8 mouse cellular contexts compared by ENCODE assay signal in genomic region chr7:45779081-45779641, GRCm38 (mm10). TPM values are rescaled to one million over a fixed set of nuclear protein-coding genes. Genes with fewer than 3 reads are reported as not detected.
DNase-seq lines count a peak whose midpoint lies in the region; ATAC-seq and TF ChIP-seq lines count a peak whose summit lies in the region.

No protein-coding gene starts in this region.

- no peak for DNase-seq in lung, postnatal 0 days (ENCODE audit: low spot score)
- DNase-seq in lung, adult 18-20 months: no peak
- no peak for DNase-seq in forebrain, embryonic 10.5 days (ENCODE audit: extremely low spot score, low spot score)
- DNase-seq in thymus, adult 18-20 months: peak; percentile 42 to 66
- no peak for DNase-seq in adrenal gland, postnatal 4 days (ENCODE audit: low spot score in 2 of 2)
- DNase-seq in kidney, adult 9 months: no peak
- no peak for DNase-seq in left cerebral cortex, adult 11 months (ENCODE audit: low spot score)

- no peaks in the 10 kb centered on the region for H3K36me3 ChIP-seq in lung, postnatal 0 days (ENCODE audit: insufficient read depth, low read length)
- H3K36me3 ChIP-seq in forebrain, embryonic 10.5 days (replicated peaks): no peaks in the 10 kb centered on the region
- no peaks in the 10 kb centered on the region for H3K36me3 ChIP-seq in limb, embryonic 15.5 days

- H3K4me2 ChIP-seq in lung, postnatal 0 days (replicated peaks; ENCODE audit: low read depth, low read length): 0 out of 2 replicates have a peak overlapping the region, but pooled peaks have one; percentile 8
- peak overlapping the region; percentile 24; the same call in 1 of the 2 replicates for H3K4me2 ChIP-seq in limb, embryonic 15.5 days

- H3K4me1 ChIP-seq in lung, postnatal 0 days (ENCODE audit: insufficient read depth, low read depth, low read length): peaks cover 4% of the 10 kb centered on the region; the same call in 1 of the 2 replicates
- H3K4me1 ChIP-seq in forebrain, embryonic 10.5 days: peaks cover 24% of the 10 kb centered on the region
- H3K4me1 ChIP-seq in limb, embryonic 15.5 days: peaks cover 15% of the 10 kb centered on the region

- TF ChIP-seq EP300 in lung, postnatal 0 days (IDR thresholded peaks at IDR 0.05): no peak

- WGBS in lung, postnatal 0 days: 21% methylated on average over 22 of the region's 22 CpGs
- WGBS in forebrain, embryonic 10.5 days: 30% methylated on average over 22 of the region's 22 CpGs
- WGBS in limb, embryonic 15.5 days: 26% methylated on average over 22 of the region's 22 CpGs

- peaks cover 2% of the 10 kb centered on the region; the same call in 1 of the 2 replicates for H3K27me3 ChIP-seq in lung, postnatal 0 days (replicated peaks; ENCODE audit: insufficient read depth, low read length)
- peaks cover 40% of the 10 kb centered on the region for H3K27me3 ChIP-seq in forebrain, embryonic 10.5 days (ENCODE audit: poor library complexity, severe bottlenecking)
- 0 out of 2 replicates have a peak, but pooled peaks cover 2% of the 10 kb centered on the region for H3K27me3 ChIP-seq in limb, embryonic 15.5 days

- H3K27ac ChIP-seq in lung, postnatal 0 days (ENCODE audit: low read length): no peak overlapping the region
- H3K27ac ChIP-seq in forebrain, embryonic 10.5 days: no peak overlapping the region
- no peak overlapping the region for H3K27ac ChIP-seq in limb, embryonic 15.5 days

- no peak overlapping the region for H3K9ac ChIP-seq in lung, postnatal 0 days (replicated peaks; ENCODE audit: low read depth)
- no peak overlapping the region for H3K9ac ChIP-seq in limb, embryonic 15.5 days

- TF ChIP-seq CTCF in lung, postnatal 0 days (IDR thresholded peaks at IDR 0.05): no peak

- ATAC-seq in lung, postnatal 0 days: 0 out of 2 replicates have a peak, but pooled peaks have one; percentile 11
- peak; percentile 54; the same call in 1 of the 2 replicates for ATAC-seq in limb, embryonic 15.5 days (ENCODE audit: insufficient number of reproducible peaks, low FRiP score, low TSS enrichment, low read depth)

- H3K4me3 ChIP-seq in lung, postnatal 0 days (ENCODE audit: low read depth, low read length): no peak overlapping the region
- peak overlapping the region; percentile 26 for H3K4me3 ChIP-seq in forebrain, embryonic 10.5 days
- H3K4me3 ChIP-seq in limb, embryonic 15.5 days: no peak overlapping the region

- no peaks in the 10 kb centered on the region for H3K9me3 ChIP-seq in lung, postnatal 0 days (ENCODE audit: low read length)
- H3K9me3 ChIP-seq in forebrain, embryonic 10.5 days: no peaks in the 10 kb centered on the region
- no peaks in the 10 kb centered on the region for H3K9me3 ChIP-seq in limb, embryonic 15.5 days

RNA-seq across cellular contexts. Expression of gene Lmtk3, which starts 4.4 kb away (rescaled TPM):
- polyA plus RNA-seq in lung, postnatal 0 days (2015; fragmentation: Nextera tagmentation; extraction: Ambion mirVana): 0.10 and 0.11 TPM in 2 replicates
- polyA plus RNA-seq in forebrain, embryonic 10.5 days (2016; fragmentation: Nextera tagmentation; extraction: Ambion mirVana): 1.7 and 2.7 TPM in 2 replicates
- polyA plus RNA-seq in limb, embryonic 15.5 days (2015; fragmentation: Nextera tagmentation; extraction: Ambion mirVana): 1.6 and 2.0 TPM in 2 replicates
- 10 to 100 TPM; 17.2 to 18.8 TPM for total RNA-seq in adrenal gland, postnatal 4 days (2021)

RNA-seq across cellular contexts. Expression of gene Sult2b1, which starts 5.3 kb away (rescaled TPM):
- polyA plus RNA-seq in lung, postnatal 0 days (2015; fragmentation: Nextera tagmentation; extraction: Ambion mirVana): 3.2 and 3.7 TPM in 2 replicates
- 1.6 and 2.3 TPM in 2 replicates for polyA plus RNA-seq in forebrain, embryonic 10.5 days (2016; fragmentation: Nextera tagmentation; extraction: Ambion mirVana)
- polyA plus RNA-seq in limb, embryonic 15.5 days (2015; fragmentation: Nextera tagmentation; extraction: Ambion mirVana): 82.1 and 91.0 TPM in 2 replicates
- 1 to 10 TPM in 1 of 2 experiments, under 1 TPM in 1; 0.64 to 1.0 TPM for total RNA-seq in adrenal gland, postnatal 4 days (2021)

RNA-seq across cellular contexts. Expression of gene Cyth2, which starts 35.2 kb away (rescaled TPM):
- polyA plus RNA-seq in lung, postnatal 0 days (2015; fragmentation: Nextera tagmentation; extraction: Ambion mirVana): 105 and 113 TPM in 2 replicates
- 132 and 136 TPM in 2 replicates for polyA plus RNA-seq in forebrain, embryonic 10.5 days (2016; fragmentation: Nextera tagmentation; extraction: Ambion mirVana)
- polyA plus RNA-seq in limb, embryonic 15.5 days (2015; fragmentation: Nextera tagmentation; extraction: Ambion mirVana): 87.9 and 98.8 TPM in 2 replicates
- total RNA-seq in adrenal gland, postnatal 4 days (2021): 100 to 1,000 TPM; 124 to 126 TPM

RNA-seq across cellular contexts. Expression of gene Kcnj14, which starts 45.4 kb away (rescaled TPM):
- polyA plus RNA-seq in lung, postnatal 0 days (2015; fragmentation: Nextera tagmentation; extraction: Ambion mirVana): 0.20 and 0.35 TPM in 2 replicates
- polyA plus RNA-seq in forebrain, embryonic 10.5 days (2016; fragmentation: Nextera tagmentation; extraction: Ambion mirVana): 0.76 and 0.78 TPM in 2 replicates
- 1.4 and 1.5 TPM in 2 replicates for polyA plus RNA-seq in limb, embryonic 15.5 days (2015; fragmentation: Nextera tagmentation; extraction: Ambion mirVana)
- under 1 TPM; 0.45 to 0.53 TPM for total RNA-seq in adrenal gland, postnatal 4 days (2021)

RNA-seq across cellular contexts. Expression of gene Grwd1, which starts 51.6 kb away (rescaled TPM):
- polyA plus RNA-seq in lung, postnatal 0 days (2015; fragmentation: Nextera tagmentation; extraction: Ambion mirVana): 14.8 and 15.1 TPM in 2 replicates
- 132 and 137 TPM in 2 replicates for polyA plus RNA-seq in forebrain, embryonic 10.5 days (2016; fragmentation: Nextera tagmentation; extraction: Ambion mirVana)
- 56.3 and 59.3 TPM in 2 replicates for polyA plus RNA-seq in limb, embryonic 15.5 days (2015; fragmentation: Nextera tagmentation; extraction: Ambion mirVana)
- total RNA-seq in adrenal gland, postnatal 4 days (2021): 10 to 100 TPM; 28.2 to 28.3 TPM

Comparison
In these comparisons a context has a peak if more than half of its experiments do, and no peak if none do; other contexts are left out.
1. DNase-seq: peak in thymus, adult 18-20 months (2 of 2); none in lung, postnatal 0 days (single experiment), lung, adult 18-20 months (0 of 2), forebrain, embryonic 10.5 days (single experiment), adrenal gland, postnatal 4 days (0 of 2), kidney, adult 9 months (single experiment) and left cerebral cortex, adult 11 months (single experiment).
2. RNA of gene Sult2b1, which starts 5.3 kb away (polyA plus RNA-seq): 82.1 to 91.0 TPM in limb, embryonic 15.5 days; 3.2 to 3.7 TPM in lung, postnatal 0 days and 1.6 to 2.3 TPM in forebrain, embryonic 10.5 days; every median in the first group is over 10 times any median in the second.